Mouse (Mus musculus): ENCODE results near the gene Atg2a.

DNA sequence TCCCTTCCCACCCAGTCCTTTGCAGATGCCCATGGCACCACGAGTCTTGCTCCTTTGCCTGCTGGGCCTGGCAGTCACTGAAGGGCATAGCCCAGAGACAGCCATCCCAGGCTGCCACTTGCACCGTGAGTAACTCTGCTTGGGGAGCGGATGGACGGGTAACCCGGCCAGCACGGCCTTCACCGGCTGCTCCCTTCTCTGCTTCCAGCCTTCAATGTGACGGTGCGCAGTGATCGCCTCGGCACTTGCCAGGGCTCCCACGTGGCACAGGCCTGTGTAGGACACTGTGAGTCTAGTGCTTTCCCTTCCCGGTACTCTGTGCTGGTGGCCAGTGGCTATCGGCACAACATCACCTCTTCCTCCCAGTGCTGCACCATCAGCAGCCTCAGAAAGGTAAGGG, 14.7 kb upstream of the Atg2a start:
- TF ChIP-seq CTCF (IDR thresholded peaks at IDR 0.05; ENCODE audit: low read depth) (no peak), EP300 (optimal IDR thresholded peaks at IDR 0.05) (no peak)

Measured in stomach, postnatal 0 days (tissue).